Comparison of ENCODE assay signal across 14 mouse cellular contexts in genomic region chr13:100893096-100893495, GRCm38 (mm10). TPM values are rescaled to one million over a fixed set of nuclear protein-coding genes. Genes with fewer than 3 reads are reported as not detected.
DNase-seq lines count a peak whose midpoint lies in the region; ATAC-seq and TF ChIP-seq lines count a peak whose summit lies in the region.
"Had no signal": no experiment of that assay in that cellular context is flagged by ENCODE, and none has a peak within 500 bp of the region (broad histone marks: within the 10 kb centered on the region; RNA-seq: fewer than 3 reads in every experiment).

No protein-coding gene starts in this region.

- H3K4me1 ChIP-seq in hindbrain, embryonic 13.5 days (replicated peaks), result peaks cover 6% of the 10 kb centered on the region
- H3K4me1 ChIP-seq in hindbrain, embryonic 11.5 days (replicated peaks; ENCODE audit: control insufficient read depth, insufficient read depth, low read length), result no peaks in the 10 kb centered on the region
- H3K4me1 ChIP-seq in hindbrain, embryonic 15.5 days (replicated peaks), result peaks cover 7% of the 10 kb centered on the region
- H3K4me1 ChIP-seq in olfactory bulb, adult 2 months (ENCODE audit: control insufficient read depth, insufficient read depth, low read length), result peaks cover 3% of the 10 kb centered on the region; the same call in 1 of the 2 replicates
- no peaks in the 10 kb centered on the region for H3K4me1 ChIP-seq in liver, embryonic 11.5 days (replicated peaks; ENCODE audit: control insufficient read depth, insufficient read depth, low read length)
- H3K4me1 ChIP-seq: midbrain, embryonic 12.5 days had no signal

- no peaks in the 10 kb centered on the region for H3K36me3 ChIP-seq in hindbrain, embryonic 13.5 days
- H3K36me3 ChIP-seq in hindbrain, embryonic 11.5 days (ENCODE audit: control insufficient read depth, insufficient read depth, low read length), result no peaks in the 10 kb centered on the region
- no peaks in the 10 kb centered on the region for H3K36me3 ChIP-seq in hindbrain, embryonic 15.5 days
- H3K36me3 ChIP-seq in liver, embryonic 11.5 days (ENCODE audit: control insufficient read depth, insufficient read depth, low read length), result no peaks in the 10 kb centered on the region
- H3K36me3 ChIP-seq: midbrain, embryonic 12.5 days had no signal

- no peaks in the 10 kb centered on the region for H3K27me3 ChIP-seq in hindbrain, embryonic 13.5 days
- H3K27me3 ChIP-seq in hindbrain, embryonic 11.5 days (ENCODE audit: control insufficient read depth, insufficient read depth, low read length), result no peaks in the 10 kb centered on the region
- no peaks in the 10 kb centered on the region for H3K27me3 ChIP-seq in hindbrain, embryonic 15.5 days
- no peaks in the 10 kb centered on the region for H3K27me3 ChIP-seq in liver, embryonic 11.5 days (replicated peaks; ENCODE audit: control insufficient read depth, insufficient read depth, low read length)
- H3K27me3 ChIP-seq: midbrain, embryonic 12.5 days had no signal

- TF ChIP-seq CTCF in olfactory bulb, adult 2 months (IDR thresholded peaks at IDR 0.05; ENCODE audit: insufficient read depth, low read depth, low read length), result no peak

- ATAC-seq in hindbrain, embryonic 13.5 days (ENCODE audit: low FRiP score), result peak; percentile 56; the same call in 1 of the 2 replicates
- no peak for ATAC-seq in hindbrain, embryonic 11.5 days (ENCODE audit: low FRiP score)
- ATAC-seq in hindbrain, embryonic 15.5 days (ENCODE audit: low FRiP score, low read depth), result peak; percentile 69; the same call in 1 of the 2 replicates
- ATAC-seq in liver, embryonic 11.5 days (replicated peaks; ENCODE audit: low FRiP score), result no peak
- ATAC-seq: intestine, postnatal 0 days had no signal

- no peak overlapping the region for H3K9ac ChIP-seq in hindbrain, embryonic 13.5 days
- H3K9ac ChIP-seq in hindbrain, embryonic 11.5 days (ENCODE audit: low read depth, low read length), result no peak overlapping the region
- H3K9ac ChIP-seq in hindbrain, embryonic 15.5 days, result peak overlapping the region; percentile 26; the same call in 1 of the 2 replicates
- H3K9ac ChIP-seq in liver, embryonic 11.5 days (ENCODE audit: low read depth, low read length), result no peak overlapping the region
- H3K9ac ChIP-seq: liver, embryonic 14.5 days; midbrain, embryonic 12.5 days had no signal

- H3K4me2 ChIP-seq in hindbrain, embryonic 13.5 days, result peak overlapping the region; percentile 47
- H3K4me2 ChIP-seq in hindbrain, embryonic 11.5 days (replicated peaks; ENCODE audit: low read depth, low read length), result no peak overlapping the region
- peak overlapping the region; percentile 53 for H3K4me2 ChIP-seq in hindbrain, embryonic 15.5 days
- no peak overlapping the region for H3K4me2 ChIP-seq in liver, embryonic 11.5 days

- peak overlapping the region; percentile 68 for H3K27ac ChIP-seq in hindbrain, embryonic 13.5 days
- no peak overlapping the region for H3K27ac ChIP-seq in hindbrain, embryonic 11.5 days (ENCODE audit: low read depth, low read length)
- H3K27ac ChIP-seq in hindbrain, embryonic 15.5 days (replicated peaks), result peak overlapping the region; percentile 63
- peak overlapping the region; percentile 79 for H3K27ac ChIP-seq in olfactory bulb, adult 2 months (ENCODE audit: insufficient read depth, low read depth, low read length)
- no peak overlapping the region for H3K27ac ChIP-seq in liver, embryonic 11.5 days (ENCODE audit: low read depth, low read length)
- H3K27ac ChIP-seq: liver, embryonic 14.5 days; midbrain, embryonic 12.5 days had no signal

- no peaks in the 10 kb centered on the region for H3K9me3 ChIP-seq in hindbrain, embryonic 13.5 days
- no peaks in the 10 kb centered on the region for H3K9me3 ChIP-seq in hindbrain, embryonic 11.5 days (ENCODE audit: control insufficient read depth, low read length)
- H3K9me3 ChIP-seq in hindbrain, embryonic 15.5 days, result no peaks in the 10 kb centered on the region
- H3K9me3 ChIP-seq in liver, embryonic 11.5 days (ENCODE audit: control insufficient read depth, low read length), result no peaks in the 10 kb centered on the region
- H3K9me3 ChIP-seq: midbrain, embryonic 12.5 days had no signal

- 83% methylated on average over 1 of the region's 1 CpGs for WGBS in hindbrain, embryonic 13.5 days
- 81% methylated on average over 1 of the region's 1 CpGs for WGBS in hindbrain, embryonic 11.5 days
- WGBS in hindbrain, embryonic 15.5 days, result 76% methylated on average over 1 of the region's 1 CpGs
- 69% methylated on average over 1 of the region's 1 CpGs for WGBS in olfactory bulb, adult 2 months
- 63% methylated on average over 1 of the region's 1 CpGs for WGBS in liver, embryonic 11.5 days

- no peak for DNase-seq in hindbrain, embryonic 11.5 days (ENCODE audit: low spot score)
- DNase-seq in right cerebral cortex, adult 2 months (ENCODE audit: low spot score in 2 of 2), result peak; percentile 21 to 22
- no peak for DNase-seq in right cerebral cortex, adult 18-20 months
- DNase-seq in ovary, postnatal 36 days (ENCODE audit: low spot score), result no peak
- DNase-seq in liver, embryonic 11.5 days (ENCODE audit: low spot score), result no peak
- DNase-seq: adrenal gland, postnatal 36 days; heart, postnatal 14 days; lung, postnatal 10 days had no signal

- TF ChIP-seq POLR2A in olfactory bulb, adult 2 months (IDR thresholded peaks at IDR 0.05; ENCODE audit: insufficient read depth, low read depth, low read length), result no peak

- peak overlapping the region; percentile 24; the same call in 1 of the 2 replicates for H3K4me3 ChIP-seq in hindbrain, embryonic 13.5 days
- H3K4me3 ChIP-seq in hindbrain, embryonic 11.5 days (ENCODE audit: low read depth, low read length), result no peak overlapping the region
- peak overlapping the region; percentile 23; the same call in 1 of the 2 replicates for H3K4me3 ChIP-seq in hindbrain, embryonic 15.5 days
- H3K4me3 ChIP-seq in olfactory bulb, adult 2 months (ENCODE audit: insufficient read depth, low read depth, low read length), result no peak overlapping the region
- no peak overlapping the region for H3K4me3 ChIP-seq in liver, embryonic 11.5 days (ENCODE audit: low read depth, low read length)

RNA-seq across cellular contexts. Expression of gene Slc30a5, which starts 59.9 kb away (rescaled TPM):
- 32.9 and 34.3 TPM in 2 replicates for polyA plus RNA-seq in hindbrain, embryonic 13.5 days (2015; fragmentation: Nextera tagmentation; extraction: Ambion mirVana)
- 46.0 and 51.3 TPM in 2 replicates for polyA plus RNA-seq in hindbrain, embryonic 11.5 days (2014; fragmentation: Nextera tagmentation; extraction: Ambion mirVana)
- 33.8 and 35.6 TPM in 2 replicates for polyA plus RNA-seq in hindbrain, embryonic 15.5 days (2015; fragmentation: Nextera tagmentation; extraction: Ambion mirVana)
- polyA plus RNA-seq in olfactory bulb, adult 2 months (2012; ENCODE audit: insufficient read depth, insufficient read length, low replicate concordance, missing spikeins), result not detected in 2 replicates
- 56.2 and 61.6 TPM in 2 replicates for polyA plus RNA-seq in liver, embryonic 11.5 days (2014; fragmentation: Nextera tagmentation; extraction: Ambion mirVana)

Comparison
In these comparisons a context has a peak if more than half of its experiments do, and no peak if none do; other contexts are left out.
1. ATAC-seq: peak in hindbrain, embryonic 13.5 days (single experiment) and hindbrain, embryonic 15.5 days (single experiment); none in hindbrain, embryonic 11.5 days (single experiment) and liver, embryonic 11.5 days (single experiment).
2. H3K27ac ChIP-seq: peak in hindbrain, embryonic 13.5 days (single experiment), hindbrain, embryonic 15.5 days (single experiment) and olfactory bulb, adult 2 months (single experiment); none in hindbrain, embryonic 11.5 days (single experiment) and liver, embryonic 11.5 days (single experiment).
3. H3K4me2 ChIP-seq: peak in hindbrain, embryonic 13.5 days (single experiment) and hindbrain, embryonic 15.5 days (single experiment); none in hindbrain, embryonic 11.5 days (single experiment) and liver, embryonic 11.5 days (single experiment).
4. H3K4me3 ChIP-seq: peak in hindbrain, embryonic 13.5 days (single experiment) and hindbrain, embryonic 15.5 days (single experiment); none in hindbrain, embryonic 11.5 days (single experiment), olfactory bulb, adult 2 months (single experiment) and liver, embryonic 11.5 days (single experiment).
5. DNase-seq: peak in right cerebral cortex, adult 2 months (2 of 2); none in hindbrain, embryonic 11.5 days (single experiment), right cerebral cortex, adult 18-20 months (single experiment), ovary, postnatal 36 days (single experiment) and liver, embryonic 11.5 days (single experiment).